Mouse (Mus musculus) midbrain, embryonic 16.5 days (tissue): ENCODE results near the gene Pgk1. TPM values are rescaled to one million over a fixed set of nuclear protein-coding genes. Genes with fewer than 3 reads are reported as not detected.

Experiments used
- ATAC-seq: fragments of 200-750 bp; cut with Nextera tagmentation; 2 replicates; pipeline ENCODE4 v1.8.0; 2017; ENCODE audit warnings: moderate TSS enrichment
- H3K27ac ChIP-seq: fragments of 300-500 bp; sonication (generic); 2 replicates; pipeline ENCODE4 v1.5.1; 2014; ENCODE audit warnings: mild to moderate bottlenecking, low read length, mixed read lengths
- H3K27me3 ChIP-seq: fragments of 300-500 bp; sonication (generic); 2 replicates; pipeline ENCODE4 v1.6.1; 2014; ENCODE audit warnings: low read depth, low read length, mixed read lengths; ENCODE audit not compliant: control insufficient read depth, insufficient read depth
- H3K36me3 ChIP-seq: fragments of 300-500 bp; sonication (generic); 2 replicates; pipeline ENCODE4 v1.6.1; 2014; ENCODE audit warnings: mild to moderate bottlenecking, low read length, moderate library complexity, mixed read lengths; ENCODE audit not compliant: control insufficient read depth, insufficient read depth
- H3K4me1 ChIP-seq: fragments of 300-500 bp; sonication (generic); 2 replicates; pipeline ENCODE4 v1.6.1; 2014; ENCODE audit warnings: mild to moderate bottlenecking, low read length, mixed read lengths; ENCODE audit not compliant: control insufficient read depth, insufficient read depth
- H3K4me2 ChIP-seq: fragments of 300-500 bp; sonication (generic); 2 replicates; pipeline ENCODE4 v1.6.1; 2014; ENCODE audit warnings: mild to moderate bottlenecking, low read length, mixed read lengths
- H3K4me3 ChIP-seq: fragments of 300-500 bp; sonication (generic); 2 replicates; pipeline ENCODE4 v1.5.1; 2014; ENCODE audit warnings: low read depth, mild to moderate bottlenecking, low read length, moderate library complexity, mixed read lengths
- H3K9ac ChIP-seq: fragments of 300-500 bp; sonication (generic); 2 replicates; pipeline ENCODE4 v1.6.1; 2014; ENCODE audit warnings: low read depth, low read length, mixed read lengths
- H3K9me3 ChIP-seq: fragments of 300-500 bp; sonication (generic); replicated peaks from 2 replicates; pipeline ENCODE4 v1.6.1; 2014; ENCODE audit warnings: mild to moderate bottlenecking, low read length, mixed read lengths; ENCODE audit not compliant: control insufficient read depth, poor library complexity, severe bottlenecking
- WGBS: fragments of 180-500 bp; shearing (Covaris S2); extraction: QIAGEN DNeasy Blood & Tissue Kit; methylation state at CpG from one replicate; pipeline ENCODE4 v1.1.7; 2014; 5-methylcytosine and 5-hydroxymethylcytosine counted together
- polyA plus RNA-seq: library from polyadenylated mRNA; unstranded; fragments of >200 nt; fragmentation: Nextera tagmentation; extraction: Ambion mirVana; gene quantifications from 2 replicates; pipeline ENCODE4 v1.2.1, GENCODE M21; 2015

The Pgk1 gene
- polyA plus RNA-seq, 1 experiment from 2014 or later: 278 TPM

DNA sequence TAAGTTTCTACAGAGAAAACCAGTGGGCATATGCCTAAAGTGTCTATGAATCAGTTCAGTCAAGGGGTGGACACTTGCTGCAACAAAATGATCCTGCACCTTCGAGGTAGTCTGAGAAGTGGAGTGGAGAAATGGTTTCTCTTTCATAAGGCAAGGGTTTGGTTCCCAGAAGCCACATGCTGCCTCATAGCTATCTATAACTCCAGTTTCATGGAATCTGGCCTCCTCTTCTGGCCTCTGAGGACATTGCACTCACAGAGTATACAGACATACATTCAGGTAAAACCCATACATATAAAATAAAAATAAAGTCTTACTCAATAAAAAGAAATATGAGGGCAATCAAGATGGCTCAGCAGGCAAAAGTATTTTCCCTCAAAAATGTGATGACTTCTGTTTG is 21.8 kb upstream of the Pgk1 start:
- H3K27me3 ChIP-seq: no peaks in the 10 kb centered on the region
- no peak overlapping the region for H3K9ac ChIP-seq
- no peaks in the 10 kb centered on the region for H3K9me3 ChIP-seq
- no peaks in the 10 kb centered on the region for H3K36me3 ChIP-seq
- 68% methylated on average over 1 of the region's 1 CpGs for WGBS
- H3K4me3 ChIP-seq: no peak overlapping the region
- no peak overlapping the region for H3K4me2 ChIP-seq
- H3K4me1 ChIP-seq: no peaks in the 10 kb centered on the region
- H3K27ac ChIP-seq: no peak overlapping the region
- ATAC-seq: no peak

DNA sequence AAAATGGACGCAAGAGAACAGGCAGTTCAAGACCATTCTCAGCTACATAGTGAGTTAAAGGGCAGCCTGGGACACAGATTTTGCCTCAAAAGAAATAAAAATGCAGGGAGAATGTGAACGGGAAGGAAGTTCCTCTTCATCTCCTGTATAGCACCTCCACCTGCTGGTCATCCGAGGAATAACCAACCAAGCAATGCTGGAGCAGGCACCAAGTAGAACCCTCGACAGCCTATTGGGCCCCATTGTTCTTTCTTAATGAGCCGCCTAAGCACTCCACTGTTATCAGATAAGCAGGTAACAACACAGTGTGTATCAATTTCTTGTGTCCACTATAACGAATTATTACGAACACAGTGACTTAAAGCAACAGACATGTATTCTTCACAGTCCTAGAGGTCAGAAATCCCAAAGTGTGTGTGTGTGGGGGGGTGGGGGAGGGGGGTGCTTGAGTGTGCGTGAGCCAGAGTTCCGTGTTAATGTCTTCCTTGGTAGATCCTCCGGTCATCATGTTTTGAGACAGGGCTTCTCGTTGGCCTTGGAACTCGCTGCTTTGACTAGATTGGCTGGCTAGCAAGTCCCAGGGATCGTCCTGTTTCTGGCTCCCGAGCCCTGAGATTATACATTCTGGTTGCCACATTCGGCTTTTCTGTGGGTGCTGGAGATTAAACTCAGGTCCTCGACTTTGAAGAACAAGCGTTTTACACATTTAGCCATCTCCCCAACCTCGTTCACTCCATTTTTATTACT is 15.6 kb upstream of the Pgk1 start:
- H3K4me2 ChIP-seq: peak overlapping the region; percentile 47
- ATAC-seq: peak; percentile 88
- H3K4me1 ChIP-seq: no peaks in the 10 kb centered on the region
- H3K4me3 ChIP-seq: peak overlapping the region; percentile 31
- H3K27ac ChIP-seq: no peak overlapping the region
- H3K27me3 ChIP-seq: no peaks in the 10 kb centered on the region
- WGBS: 27% methylated on average over 18 of the region's 18 CpGs
- H3K9me3 ChIP-seq: no peaks in the 10 kb centered on the region
- H3K9ac ChIP-seq: peak overlapping the region; percentile 5; the same call in 1 of the 2 replicates
- H3K36me3 ChIP-seq: no peaks in the 10 kb centered on the region

DNA sequence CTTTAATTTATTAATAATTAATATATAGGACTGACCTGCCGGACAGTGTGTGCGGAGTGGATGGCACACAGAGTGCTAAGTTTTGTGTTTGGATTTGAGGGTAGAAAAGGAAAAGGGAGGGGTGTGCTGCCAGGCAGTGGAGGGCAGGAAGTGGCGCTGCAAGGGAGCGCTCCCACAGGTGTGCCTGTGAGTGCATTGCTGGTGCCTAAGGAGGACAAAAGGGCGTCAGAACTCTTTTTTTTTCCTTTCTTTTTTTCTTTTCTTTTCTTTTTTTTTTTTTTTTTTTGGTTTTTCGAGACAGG is 15.1 kb upstream of the Pgk1 start:
- H3K4me2 ChIP-seq: peak overlapping the region; percentile 47
- H3K27ac ChIP-seq: no peak overlapping the region
- H3K4me3 ChIP-seq: peak overlapping the region; percentile 31; the same call in 1 of the 2 replicates
- H3K27me3 ChIP-seq: no peaks in the 10 kb centered on the region
- peak; percentile 67; the same call in 1 of the 2 replicates for ATAC-seq
- no peaks in the 10 kb centered on the region for H3K9me3 ChIP-seq
- peak overlapping the region; percentile 5; the same call in 1 of the 2 replicates for H3K9ac ChIP-seq
- WGBS: 68% methylated on average over 5 of the region's 6 CpGs
- no peaks in the 10 kb centered on the region for H3K36me3 ChIP-seq
- no peaks in the 10 kb centered on the region for H3K4me1 ChIP-seq

DNA sequence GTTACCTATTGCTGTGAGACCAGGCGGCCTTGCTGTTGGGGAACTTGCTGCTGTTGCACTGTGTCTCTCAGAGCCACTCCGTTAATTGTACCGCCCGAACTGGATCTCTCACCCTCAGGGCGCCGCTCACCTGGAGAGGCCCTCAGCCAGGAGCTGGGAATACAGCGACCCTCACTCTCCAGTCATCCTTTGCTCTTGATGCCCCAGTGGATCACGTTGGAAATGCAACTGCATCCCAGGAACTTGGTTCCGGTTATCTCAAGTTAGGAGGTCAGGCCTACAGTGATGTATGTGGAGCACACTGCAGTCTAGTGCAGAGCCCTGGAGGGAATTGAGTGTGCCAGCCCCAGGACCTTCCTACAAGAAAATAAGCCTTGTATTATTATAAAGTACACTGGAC is 10.6 kb upstream of the Pgk1 start:
- no peaks in the 10 kb centered on the region for H3K36me3 ChIP-seq
- ATAC-seq: no peak
- H3K9me3 ChIP-seq: no peaks in the 10 kb centered on the region
- 57% methylated on average over 9 of the region's 9 CpGs for WGBS
- no peaks in the 10 kb centered on the region for H3K27me3 ChIP-seq
- H3K4me3 ChIP-seq: no peak overlapping the region
- no peak overlapping the region for H3K9ac ChIP-seq
- no peak overlapping the region for H3K27ac ChIP-seq
- H3K4me2 ChIP-seq: no peak overlapping the region
- H3K4me1 ChIP-seq: no peaks in the 10 kb centered on the region

DNA sequence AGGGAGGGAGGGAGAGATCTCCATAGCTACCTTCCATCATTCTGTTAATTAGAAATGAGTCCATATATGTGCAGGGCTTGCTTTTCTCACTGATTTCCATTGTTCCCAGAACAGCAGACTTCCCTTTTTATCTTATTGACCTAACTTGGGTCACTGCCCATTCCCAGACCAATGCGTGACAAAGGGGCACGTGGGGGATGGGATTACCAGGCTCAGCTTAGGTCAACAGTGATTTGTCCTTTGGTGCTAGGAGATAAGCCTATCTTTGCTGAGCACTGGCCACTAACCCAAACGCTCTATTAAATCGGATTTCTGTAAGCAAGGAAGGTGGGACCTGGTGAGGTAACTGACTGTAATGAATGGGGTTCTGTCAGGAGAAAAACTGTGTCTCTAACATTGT is 2.6 kb upstream of the Pgk1 start:
- Histone ChIP-seq H3K9me3 (no peaks in the 10 kb centered on the region), H3K4me1 (peaks cover 12% of the 10 kb centered on the region), H3K9ac (no peak overlapping the region), H3K27me3 (no peaks in the 10 kb centered on the region), H3K27ac (no peak overlapping the region), H3K4me2 (no peak overlapping the region), H3K4me3 (no peak overlapping the region), H3K36me3 (no peaks in the 10 kb centered on the region)
- no peak for ATAC-seq
- 35% methylated on average over 4 of the region's 4 CpGs for WGBS

DNA sequence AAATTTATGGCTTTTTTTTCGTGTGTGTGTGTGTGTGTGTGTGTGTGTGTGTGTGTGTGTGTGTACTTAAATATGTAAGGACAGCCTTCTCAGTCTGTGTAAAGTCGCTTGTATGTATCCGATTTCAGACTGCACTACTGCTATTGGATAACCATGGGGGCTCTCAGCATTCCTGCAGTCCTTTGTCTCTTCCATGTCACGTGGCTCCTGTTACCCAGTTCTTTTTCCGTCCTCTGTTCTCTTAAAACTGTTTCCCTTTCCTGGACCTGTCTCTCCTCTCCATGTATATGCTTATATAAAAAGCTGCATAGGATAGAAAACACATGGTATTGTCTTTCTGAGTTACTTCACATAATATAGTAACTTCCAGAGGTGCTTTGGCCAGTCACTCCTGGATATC is 1.2 kb upstream of the Pgk1 start:
- no peak overlapping the region for H3K9ac ChIP-seq

DNA sequence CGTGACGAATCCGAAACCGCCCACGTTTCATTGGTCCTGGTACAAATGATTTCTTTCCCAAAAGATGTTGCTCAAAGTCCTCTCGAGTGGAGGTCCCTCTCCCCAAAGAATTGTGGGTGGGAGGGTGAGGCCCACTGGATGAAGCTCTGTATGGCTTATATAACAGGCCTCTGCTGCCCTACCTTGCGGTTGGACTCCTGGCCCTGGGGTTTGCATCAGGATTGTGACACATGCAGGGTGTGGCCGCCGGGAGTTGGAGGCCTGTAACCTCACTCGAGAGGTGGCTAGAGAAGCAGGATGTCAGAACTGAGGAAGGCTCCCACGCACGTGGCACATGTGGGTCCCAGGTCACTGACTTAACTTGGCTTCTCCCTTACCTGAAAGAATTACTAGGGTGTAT is 837 bp downstream of the Pgk1 start:
- Histone ChIP-seq H3K4me1 (peaks cover 15% of the 10 kb centered on the region), H3K4me2 (peak overlapping the region; percentile 60), H3K27ac (peak overlapping the region; percentile 25), H3K27me3 (no peaks in the 10 kb centered on the region), H3K4me3 (peak overlapping the region; percentile 44), H3K9ac (peak overlapping the region; percentile 57), H3K9me3 (no peaks in the 10 kb centered on the region), H3K36me3 (no peaks in the 10 kb centered on the region)
- WGBS: 13% methylated on average over 12 of the region's 12 CpGs
- no peak for ATAC-seq

More for the DNA sequence above, 1.2 kb upstream of the Pgk1 start:
- H3K27me3 ChIP-seq: no peaks in the 10 kb centered on the region
- no peak overlapping the region for H3K4me3 ChIP-seq
- no peaks in the 10 kb centered on the region for H3K9me3 ChIP-seq
- H3K27ac ChIP-seq: peak overlapping the region; percentile 87
- peak overlapping the region; percentile 44; the same call in 1 of the 2 replicates for H3K4me2 ChIP-seq
- ATAC-seq: no peak
- H3K4me1 ChIP-seq: peaks cover 15% of the 10 kb centered on the region
- 22% methylated on average over 5 of the region's 5 CpGs for WGBS
- H3K36me3 ChIP-seq: no peaks in the 10 kb centered on the region

DNA sequence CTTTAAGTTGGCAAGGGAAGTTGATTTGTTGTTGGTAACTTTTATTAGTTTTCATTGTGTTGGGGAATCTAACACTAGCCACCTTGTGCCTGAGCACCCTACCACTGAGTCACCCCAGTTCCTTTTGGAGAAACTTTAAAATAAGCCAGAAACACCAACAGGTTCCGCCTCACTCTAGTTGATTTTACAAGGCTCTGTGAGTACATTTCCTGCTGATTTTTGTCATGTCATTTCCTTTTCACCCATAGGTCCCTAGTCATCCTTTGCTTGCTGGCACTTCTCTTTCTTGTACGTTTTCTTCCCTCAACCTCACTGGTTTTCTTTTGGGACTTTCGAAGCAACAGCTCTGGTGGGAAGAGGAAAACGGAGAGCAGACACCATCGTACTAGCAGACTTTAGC is 2.5 kb downstream of the Pgk1 start:
- Histone ChIP-seq H3K36me3 (no peaks in the 10 kb centered on the region), H3K9ac (no peak overlapping the region), H3K4me1 (peaks cover 15% of the 10 kb centered on the region), H3K27ac (no peak overlapping the region), H3K4me2 (peak overlapping the region; percentile 60), H3K27me3 (no peaks in the 10 kb centered on the region), H3K9me3 (no peaks in the 10 kb centered on the region), H3K4me3 (no peak overlapping the region)
- ATAC-seq: no peak
- 52% methylated on average over 5 of the region's 5 CpGs for WGBS

DNA sequence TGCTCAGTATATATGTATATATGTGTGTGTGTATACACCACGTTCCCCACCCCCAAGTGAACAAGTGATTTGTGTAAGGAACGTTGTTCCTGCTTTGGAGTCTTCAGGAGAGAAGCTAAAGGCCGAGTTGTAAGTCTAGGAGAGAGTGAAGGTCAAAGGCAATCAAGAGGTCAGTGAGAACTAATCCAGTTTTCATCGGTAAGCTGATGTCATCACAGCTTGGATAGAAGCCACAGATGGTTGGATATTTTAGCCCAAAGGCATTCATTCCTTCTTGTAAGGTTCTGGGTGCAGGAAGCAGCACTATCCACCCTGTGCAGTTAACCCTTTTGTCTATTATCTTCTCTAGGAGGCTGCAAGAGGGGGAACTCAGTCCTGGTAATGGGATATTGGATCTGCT is 3.2 kb downstream of the Pgk1 start:
- Histone ChIP-seq H3K27ac (no peak overlapping the region), H3K27me3 (no peaks in the 10 kb centered on the region), H3K4me3 (no peak overlapping the region), H3K4me1 (peaks cover 15% of the 10 kb centered on the region), H3K36me3 (no peaks in the 10 kb centered on the region), H3K4me2 (peak overlapping the region; percentile 23; the same call in 1 of the 2 replicates), H3K9me3 (no peaks in the 10 kb centered on the region), H3K9ac (no peak overlapping the region)
- ATAC-seq: no peak
- WGBS: 26% methylated on average over 4 of the region's 4 CpGs
